Mouse (Mus musculus): Measurements from ENCODE around the gene Cd40. TPM values are rescaled to one million over a fixed set of nuclear protein-coding genes. Genes with fewer than 3 reads are reported as not detected.

The Cd40 gene
- polyA plus RNA-seq, 1 experiment = 1.1 TPM

- Histone ChIP-seq H3K4me2 (ENCODE audit: low read depth) (no peak overlapping the region), H3K79me2 (ENCODE audit: control insufficient read depth, insufficient read depth) (no peaks in the 10 kb centered on the region), H3K27me3 (ENCODE audit: control insufficient read depth, insufficient read depth, insufficient read length) (peaks cover 36% of the 10 kb centered on the region), H3K4me3 (no peak overlapping the region), H3K36me3 (ENCODE audit: control insufficient read depth, insufficient read depth) (no peaks in the 10 kb centered on the region), H3ac (ENCODE audit: control insufficient read depth, insufficient read length) (no peak overlapping the region)
- TF ChIP-seq TCF12 (IDR thresholded peaks at IDR 0.05; ENCODE audit: insufficient read depth, poor library complexity, severe bottlenecking) = no peak
- no peak for TF ChIP-seq POLR2A (IDR thresholded peaks at IDR 0.05; ENCODE audit: insufficient read length, low read depth)
- no peak for TF ChIP-seq MAX (IDR thresholded peaks at IDR 0.05; ENCODE audit: low read depth)
- TF ChIP-seq MYOD1 (IDR thresholded peaks at IDR 0.05; ENCODE audit: control insufficient read depth in 1 of 3, insufficient read length in 2 of 3, low read depth in 2 of 3) = no peak
- no peak for TF ChIP-seq TCF3 (IDR thresholded peaks at IDR 0.05; ENCODE audit: insufficient read length, low read depth)
- TF ChIP-seq REST (IDR thresholded peaks at IDR 0.05; ENCODE audit: insufficient read depth, insufficient read length) = no peak
- TF ChIP-seq CEBPB (IDR thresholded peaks at IDR 0.05; ENCODE audit: insufficient read depth, poor library complexity, severe bottlenecking) = no peak
- TF ChIP-seq USF1 (IDR thresholded peaks at IDR 0.05; ENCODE audit: low read depth) = no peak
- TF ChIP-seq SRF (IDR thresholded peaks at IDR 0.05; ENCODE audit: control insufficient read depth, insufficient read length, low read depth) = no peak
- TF ChIP-seq POLR2AphosphoS2 (IDR thresholded peaks at IDR 0.05; ENCODE audit: insufficient read length, low read depth) = no peak
- TF ChIP-seq E2F4 (IDR thresholded peaks at IDR 0.05; ENCODE audit: insufficient read depth) = no peak
- no peak for TF ChIP-seq MYOG (IDR thresholded peaks at IDR 0.05; ENCODE audit: control insufficient read depth in 1 of 3, insufficient read depth in 1 of 3, insufficient read length in 2 of 3, low read depth in 2 of 3)
These were observed 6.4 kb downstream of the Cd40 start for GRCm38 (mm10) chr2:165061638-165062433.

- H3K27me3 ChIP-seq (ENCODE audit: control insufficient read depth, insufficient read depth, insufficient read length) = peaks cover 37% of the 10 kb centered on the region
These were observed 9.1 kb downstream of the Cd40 start for GRCm38 (mm10) chr2:165064489-165064888.

GRCm38 (mm10) chr2:165068806-165069205, 13.4 kb downstream of the Cd40 start:
- Histone ChIP-seq H3K27me3 (ENCODE audit: control insufficient read depth, insufficient read depth, insufficient read length) (peaks cover 34% of the 10 kb centered on the region), H3K79me2 (ENCODE audit: control insufficient read depth, insufficient read depth) (no peaks in the 10 kb centered on the region)

More at GRCm38 (mm10) chr2:165064489-165064888, 9.1 kb downstream of the Cd40 start:
- H3K36me3 ChIP-seq (ENCODE audit: control insufficient read depth, insufficient read depth) = no peaks in the 10 kb centered on the region
- H3ac ChIP-seq (ENCODE audit: control insufficient read depth, insufficient read length) = no peak overlapping the region
- no peak overlapping the region for H3K4me2 ChIP-seq (ENCODE audit: low read depth)
- H3K4me3 ChIP-seq = no peak overlapping the region
- TF ChIP-seq REST (IDR thresholded peaks at IDR 0.05; ENCODE audit: insufficient read depth, insufficient read length) = no peak
- TF ChIP-seq TCF3 (IDR thresholded peaks at IDR 0.05; ENCODE audit: insufficient read length, low read depth) = no peak
- TF ChIP-seq POLR2AphosphoS2 (IDR thresholded peaks at IDR 0.05; ENCODE audit: insufficient read length, low read depth) = no peak
- TF ChIP-seq POLR2A (IDR thresholded peaks at IDR 0.05; ENCODE audit: insufficient read length, low read depth) = no peak
- no peak for TF ChIP-seq SRF (IDR thresholded peaks at IDR 0.05; ENCODE audit: control insufficient read depth, insufficient read length, low read depth)
- no peak for TF ChIP-seq USF1 (IDR thresholded peaks at IDR 0.05; ENCODE audit: low read depth)
- TF ChIP-seq MYOG (IDR thresholded peaks at IDR 0.05; ENCODE audit: control insufficient read depth in 1 of 3, insufficient read depth in 1 of 3, insufficient read length in 2 of 3, low read depth in 2 of 3) = no peak
- TF ChIP-seq MAX (IDR thresholded peaks at IDR 0.05; ENCODE audit: low read depth) = no peak
- no peak for TF ChIP-seq TCF12 (IDR thresholded peaks at IDR 0.05; ENCODE audit: insufficient read depth, poor library complexity, severe bottlenecking)
- no peak for TF ChIP-seq CEBPB (IDR thresholded peaks at IDR 0.05; ENCODE audit: insufficient read depth, poor library complexity, severe bottlenecking)
- TF ChIP-seq MYOD1 (IDR thresholded peaks at IDR 0.05; ENCODE audit: control insufficient read depth in 1 of 3, insufficient read length in 2 of 3, low read depth in 2 of 3) = no peak
- no peak for TF ChIP-seq E2F4 (IDR thresholded peaks at IDR 0.05; ENCODE audit: insufficient read depth)
- no peaks in the 10 kb centered on the region for H3K79me2 ChIP-seq (ENCODE audit: control insufficient read depth, insufficient read depth)

GRCm38 (mm10) chr2:165070096-165070816, 14.8 kb downstream of the Cd40 start:
- Histone ChIP-seq H3K4me2 (ENCODE audit: low read depth) (no peak overlapping the region), H3K27me3 (ENCODE audit: control insufficient read depth, insufficient read depth, insufficient read length) (peaks cover 37% of the 10 kb centered on the region), H3K4me3 (no peak overlapping the region), H3K79me2 (ENCODE audit: control insufficient read depth, insufficient read depth) (no peaks in the 10 kb centered on the region), H3ac (ENCODE audit: control insufficient read depth, insufficient read length) (no peak overlapping the region), H3K36me3 (ENCODE audit: control insufficient read depth, insufficient read depth) (no peaks in the 10 kb centered on the region)
- TF ChIP-seq MAX (IDR thresholded peaks at IDR 0.05; ENCODE audit: low read depth) = no peak
- TF ChIP-seq MYOG (IDR thresholded peaks at IDR 0.05; ENCODE audit: control insufficient read depth in 1 of 3, insufficient read depth in 1 of 3, insufficient read length in 2 of 3, low read depth in 2 of 3) = no peak
- no peak for TF ChIP-seq POLR2AphosphoS2 (IDR thresholded peaks at IDR 0.05; ENCODE audit: insufficient read length, low read depth)
- no peak for TF ChIP-seq TCF12 (IDR thresholded peaks at IDR 0.05; ENCODE audit: insufficient read depth, poor library complexity, severe bottlenecking)
- no peak for TF ChIP-seq E2F4 (IDR thresholded peaks at IDR 0.05; ENCODE audit: insufficient read depth)
- TF ChIP-seq MYOD1 (IDR thresholded peaks at IDR 0.05; ENCODE audit: control insufficient read depth in 1 of 3, insufficient read length in 2 of 3, low read depth in 2 of 3) = no peak
- TF ChIP-seq REST (IDR thresholded peaks at IDR 0.05; ENCODE audit: insufficient read depth, insufficient read length) = no peak
- no peak for TF ChIP-seq POLR2A (IDR thresholded peaks at IDR 0.05; ENCODE audit: insufficient read length, low read depth)
- no peak for TF ChIP-seq USF1 (IDR thresholded peaks at IDR 0.05; ENCODE audit: low read depth)
- no peak for TF ChIP-seq CEBPB (IDR thresholded peaks at IDR 0.05; ENCODE audit: insufficient read depth, poor library complexity, severe bottlenecking)
- no peak for TF ChIP-seq SRF (IDR thresholded peaks at IDR 0.05; ENCODE audit: control insufficient read depth, insufficient read length, low read depth)
- TF ChIP-seq TCF3 (IDR thresholded peaks at IDR 0.05; ENCODE audit: insufficient read length, low read depth) = no peak

More at GRCm38 (mm10) chr2:165068806-165069205, 13.4 kb downstream of the Cd40 start:
- no peak overlapping the region for H3K4me2 ChIP-seq (ENCODE audit: low read depth)
- H3K4me3 ChIP-seq = no peak overlapping the region
- TF ChIP-seq TCF3 (IDR thresholded peaks at IDR 0.05; ENCODE audit: insufficient read length, low read depth) (no peak), MYOG (IDR thresholded peaks at IDR 0.05; ENCODE audit: control insufficient read depth in 1 of 3, insufficient read depth in 1 of 3, insufficient read length in 2 of 3, low read depth in 2 of 3) (no peak), MYOD1 (IDR thresholded peaks at IDR 0.05; ENCODE audit: control insufficient read depth in 1 of 3, insufficient read length in 2 of 3, low read depth in 2 of 3) (no peak), REST (IDR thresholded peaks at IDR 0.05; ENCODE audit: insufficient read depth, insufficient read length) (no peak), USF1 (IDR thresholded peaks at IDR 0.05; ENCODE audit: low read depth) (no peak)
- no peak overlapping the region for H3ac ChIP-seq (ENCODE audit: control insufficient read depth, insufficient read length)
- no peaks in the 10 kb centered on the region for H3K36me3 ChIP-seq (ENCODE audit: control insufficient read depth, insufficient read depth)
